Mouse (Mus musculus): ENCODE measurements around the gene Tor4a. TPM values are rescaled to one million over a fixed set of nuclear protein-coding genes. Genes with fewer than 3 reads are reported as not detected.

Gene Tor4a
- polyA plus RNA-seq, 1 experiment from 2014 or later = 6.0 TPM

GRCm38 (mm10) chr2:25234050-25234449 is 37.4 kb upstream of the Tor4a start, which contains the start of gene Slc34a3:
TSS of gene Slc34a3 (minus strand) at chr2:25234364.
- peaks cover under 1% of the 10 kb centered on the region; the same call in 1 of the 2 replicates for H3K4me1 ChIP-seq (ENCODE audit: insufficient read depth)
- TF ChIP-seq EP300 (IDR thresholded peaks at IDR 0.05; ENCODE audit: low read depth) (no peak), CTCF (IDR thresholded peaks at IDR 0.05; ENCODE audit: low read depth) (no peak)
- no peak within 1 kb of the TSS for H3K9ac ChIP-seq (replicated peaks)
- H3K36me3 ChIP-seq (replicated peaks; ENCODE audit: insufficient read depth, low read length) = no peaks in the 10 kb centered on the region
- DNase-seq (no peak), ATAC-seq (no peak)
- no peaks in the 10 kb centered on the region for H3K27me3 ChIP-seq (ENCODE audit: insufficient read depth, low read length)
- WGBS (ENCODE audit: insufficient replicate concordance) = 60% methylated on average over 3 of the region's 3 CpGs
- H3K9me3 ChIP-seq (ENCODE audit: low read length) = no peaks in the 10 kb centered on the region
- no peak within 1 kb of the TSS for H3K4me3 ChIP-seq (ENCODE audit: low read depth, low read length)
- H3K27ac ChIP-seq (ENCODE audit: low read depth) = no peak within 1 kb of the TSS
- no peak within 1 kb of the TSS for H3K4me2 ChIP-seq (ENCODE audit: low read depth, low read length)

- DNase-seq = peak; percentile 33
Observed at GRCm38 (mm10) chr2:25233421-25233820, 36.7 kb upstream of the Tor4a start.

GRCm38 (mm10) chr2:25231038-25231437 is 34.4 kb upstream of the Tor4a start:
- Histone ChIP-seq H3K9me3 (ENCODE audit: low read length) (no peaks in the 10 kb centered on the region), H3K4me2 (ENCODE audit: low read depth, low read length) (no peak overlapping the region), H3K9ac (replicated peaks) (no peak overlapping the region), H3K27me3 (ENCODE audit: insufficient read depth, low read length) (no peaks in the 10 kb centered on the region), H3K4me1 (ENCODE audit: insufficient read depth) (peaks cover 6% of the 10 kb centered on the region), H3K36me3 (replicated peaks; ENCODE audit: insufficient read depth, low read length) (no peaks in the 10 kb centered on the region), H3K27ac (ENCODE audit: low read depth) (no peak overlapping the region), H3K4me3 (ENCODE audit: low read depth, low read length) (no peak overlapping the region)
- no peak for ATAC-seq
- TF ChIP-seq EP300 (IDR thresholded peaks at IDR 0.05; ENCODE audit: low read depth) (no peak), CTCF (IDR thresholded peaks at IDR 0.05; ENCODE audit: low read depth) (no peak)
- DNase-seq = no peak
- 59% methylated on average over 12 of the region's 12 CpGs for WGBS (ENCODE audit: insufficient replicate concordance)

More at GRCm38 (mm10) chr2:25233421-25233820, 36.7 kb upstream of the Tor4a start:
- ATAC-seq = no peak
- whole genome bisulfite sequencing (ENCODE audit: insufficient replicate concordance) = 34% methylated on average over 4 of the region's 4 CpGs
- Histone ChIP-seq H3K27me3 (ENCODE audit: insufficient read depth, low read length) (no peaks in the 10 kb centered on the region), H3K9ac (replicated peaks) (no peak overlapping the region), H3K4me2 (ENCODE audit: low read depth, low read length) (no peak overlapping the region), H3K27ac (ENCODE audit: low read depth) (no peak overlapping the region), H3K4me3 (ENCODE audit: low read depth, low read length) (no peak overlapping the region), H3K4me1 (ENCODE audit: insufficient read depth) (peaks cover 4% of the 10 kb centered on the region), H3K9me3 (ENCODE audit: low read length) (no peaks in the 10 kb centered on the region), H3K36me3 (replicated peaks; ENCODE audit: insufficient read depth, low read length) (no peaks in the 10 kb centered on the region)
- TF ChIP-seq EP300 (IDR thresholded peaks at IDR 0.05; ENCODE audit: low read depth) (no peak), CTCF (IDR thresholded peaks at IDR 0.05; ENCODE audit: low read depth) (no peak)

GRCm38 (mm10) chr2:25230581-25230980 is 33.9 kb upstream of the Tor4a start:
- no peak for TF ChIP-seq EP300 (IDR thresholded peaks at IDR 0.05; ENCODE audit: low read depth)
- TF ChIP-seq CTCF (IDR thresholded peaks at IDR 0.05; ENCODE audit: low read depth) = no peak
- Histone ChIP-seq H3K9ac (replicated peaks) (no peak overlapping the region), H3K9me3 (ENCODE audit: low read length) (no peaks in the 10 kb centered on the region), H3K4me3 (ENCODE audit: low read depth, low read length) (no peak overlapping the region), H3K4me2 (ENCODE audit: low read depth, low read length) (no peak overlapping the region), H3K4me1 (ENCODE audit: insufficient read depth) (peaks cover 10% of the 10 kb centered on the region), H3K27me3 (ENCODE audit: insufficient read depth, low read length) (no peaks in the 10 kb centered on the region), H3K27ac (ENCODE audit: low read depth) (no peak overlapping the region), H3K36me3 (replicated peaks; ENCODE audit: insufficient read depth, low read length) (no peaks in the 10 kb centered on the region)
- 83% methylated on average over 7 of the region's 7 CpGs for WGBS (ENCODE audit: insufficient replicate concordance)
- ATAC-seq = no peak
- DNase-seq = no peak

- Histone ChIP-seq H3K4me2 (ENCODE audit: low read depth, low read length) (no peak overlapping the region), H3K4me1 (ENCODE audit: insufficient read depth) (peaks cover 13% of the 10 kb centered on the region), H3K4me3 (ENCODE audit: low read depth, low read length) (no peak overlapping the region), H3K27me3 (ENCODE audit: insufficient read depth, low read length) (no peaks in the 10 kb centered on the region), H3K27ac (ENCODE audit: low read depth) (no peak overlapping the region), H3K36me3 (replicated peaks; ENCODE audit: insufficient read depth, low read length) (no peaks in the 10 kb centered on the region), H3K9ac (replicated peaks) (no peak overlapping the region), H3K9me3 (ENCODE audit: low read length) (no peaks in the 10 kb centered on the region)
- TF ChIP-seq EP300 (IDR thresholded peaks at IDR 0.05; ENCODE audit: low read depth) (no peak), CTCF (IDR thresholded peaks at IDR 0.05; ENCODE audit: low read depth) (no peak)
- ATAC-seq (no peak), DNase-seq (no peak)
- 81% methylated on average over 5 of the region's 5 CpGs for WGBS (ENCODE audit: insufficient replicate concordance)
Observed at GRCm38 (mm10) chr2:25229582-25229981, 32.9 kb upstream of the Tor4a start.

GRCm38 (mm10) chr2:25228995-25229530 is 32.4 kb upstream of the Tor4a start:
- no peaks in the 10 kb centered on the region for H3K36me3 ChIP-seq (replicated peaks; ENCODE audit: insufficient read depth, low read length)
- H3K27ac ChIP-seq (ENCODE audit: low read depth) = peak overlapping the region; percentile 74; the same call in 1 of the 2 replicates
- TF ChIP-seq CTCF (IDR thresholded peaks at IDR 0.05; ENCODE audit: low read depth) = no peak
- no peak for TF ChIP-seq EP300 (IDR thresholded peaks at IDR 0.05; ENCODE audit: low read depth)
- no peaks in the 10 kb centered on the region for H3K27me3 ChIP-seq (ENCODE audit: insufficient read depth, low read length)
- no peak for DNase-seq
- WGBS (ENCODE audit: insufficient replicate concordance) = 64% methylated on average over 6 of the region's 6 CpGs
- no peak overlapping the region for H3K9ac ChIP-seq (replicated peaks)
- no peak overlapping the region for H3K4me3 ChIP-seq (ENCODE audit: low read depth, low read length)
- ATAC-seq = no peak
- H3K4me2 ChIP-seq (ENCODE audit: low read depth, low read length) = peak overlapping the region; percentile 62
- H3K9me3 ChIP-seq (ENCODE audit: low read length) = no peaks in the 10 kb centered on the region
- H3K4me1 ChIP-seq (ENCODE audit: insufficient read depth) = peaks cover 13% of the 10 kb centered on the region
